ENCODE assay signal across 14 mouse cellular contexts in the genomic region with DNA sequence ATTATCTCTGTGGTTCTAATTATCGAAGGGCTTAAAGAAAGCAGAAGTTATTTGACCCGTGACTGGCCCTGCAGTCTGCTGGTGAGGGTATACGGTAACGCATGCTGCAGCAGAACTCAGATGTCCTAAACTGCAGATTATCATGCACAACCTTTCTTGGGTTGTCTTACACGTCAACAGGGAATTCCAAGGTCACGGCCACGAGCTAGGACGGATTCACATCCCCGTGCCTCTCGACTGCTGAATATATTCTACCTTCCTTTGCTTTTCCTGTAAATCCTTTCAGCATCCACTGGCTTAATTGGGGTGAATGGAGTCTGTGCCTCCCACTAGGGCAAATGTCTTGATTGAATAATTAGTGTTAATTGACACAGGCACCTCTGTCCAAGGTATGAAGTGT.
DNase-seq lines count a peak whose midpoint lies in the region; ATAC-seq and TF ChIP-seq lines count a peak whose summit lies in the region.
"Had no signal": no experiment of that assay in that cellular context is flagged by ENCODE, and none has a peak within 500 bp of the region (broad histone marks: within the 10 kb centered on the region; RNA-seq: fewer than 3 reads in every experiment).

No protein-coding gene starts in this region.

- DNase-seq in forebrain, embryonic 10.5 days (ENCODE audit: extremely low spot score, low spot score), result no peak
- no peak for DNase-seq in forebrain, postnatal 0 days
- no peak for DNase-seq in midbrain, embryonic 10.5 days (ENCODE audit: low spot score)
- no peak for DNase-seq in midbrain, postnatal 0 days (ENCODE audit: low spot score)
- DNase-seq in retina, postnatal 1 day, result peak; percentile 53
- no peak for DNase-seq in cerebellum, postnatal 25 days
- DNase-seq in right cerebral cortex, postnatal 25 days, result no peak
- DNase-seq: cerebellum, adult 18-20 months; kidney, postnatal 36 days; lung, embryonic 14.5 days; thymus, adult 2 months had no signal

- no peak for TF ChIP-seq CTCF in forebrain, postnatal 0 days (IDR thresholded peaks at IDR 0.05; ENCODE audit: low read depth)
- TF ChIP-seq CTCF in midbrain, postnatal 0 days (IDR thresholded peaks at IDR 0.05), result no peak

- no peaks in the 10 kb centered on the region for H3K36me3 ChIP-seq in forebrain, embryonic 10.5 days (replicated peaks)
- no peaks in the 10 kb centered on the region for H3K36me3 ChIP-seq in forebrain, postnatal 0 days (ENCODE audit: insufficient read depth)
- no peaks in the 10 kb centered on the region for H3K36me3 ChIP-seq in midbrain, embryonic 10.5 days
- H3K36me3 ChIP-seq in midbrain, postnatal 0 days (ENCODE audit: insufficient read depth, low read length), result no peaks in the 10 kb centered on the region
- no peaks in the 10 kb centered on the region for H3K36me3 ChIP-seq in hindbrain, embryonic 16.5 days (ENCODE audit: control insufficient read depth, insufficient read depth, low read length)
- H3K36me3 ChIP-seq: embryonic facial prominence, embryonic 12.5 days had no signal

- H3K9me3 ChIP-seq in forebrain, embryonic 10.5 days, result no peaks in the 10 kb centered on the region
- no peaks in the 10 kb centered on the region for H3K9me3 ChIP-seq in forebrain, postnatal 0 days (ENCODE audit: low read length)
- no peaks in the 10 kb centered on the region for H3K9me3 ChIP-seq in midbrain, embryonic 10.5 days (replicated peaks)
- no peaks in the 10 kb centered on the region for H3K9me3 ChIP-seq in midbrain, postnatal 0 days (ENCODE audit: low read length)
- H3K9me3 ChIP-seq in hindbrain, embryonic 16.5 days (ENCODE audit: control insufficient read depth, low read length), result no peaks in the 10 kb centered on the region
- H3K9me3 ChIP-seq: embryonic facial prominence, embryonic 12.5 days had no signal

- H3K4me1 ChIP-seq in forebrain, embryonic 10.5 days, result peaks cover 59% of the 10 kb centered on the region
- peaks cover 15% of the 10 kb centered on the region for H3K4me1 ChIP-seq in forebrain, postnatal 0 days (ENCODE audit: insufficient read depth)
- H3K4me1 ChIP-seq in midbrain, embryonic 10.5 days, result peaks cover 58% of the 10 kb centered on the region
- H3K4me1 ChIP-seq in midbrain, postnatal 0 days (ENCODE audit: insufficient read depth, low read length), result peaks cover 8% of the 10 kb centered on the region
- H3K4me1 ChIP-seq in hindbrain, embryonic 16.5 days (ENCODE audit: control insufficient read depth, insufficient read depth, low read depth, low read length), result peaks cover 30% of the 10 kb centered on the region

- peak overlapping the region; percentile 90 for H3K27ac ChIP-seq in forebrain, embryonic 10.5 days
- H3K27ac ChIP-seq in forebrain, postnatal 0 days (ENCODE audit: low read depth, low read length), result no peak overlapping the region
- H3K27ac ChIP-seq in midbrain, embryonic 10.5 days (replicated peaks), result peak overlapping the region; percentile 88
- no peak overlapping the region for H3K27ac ChIP-seq in midbrain, postnatal 0 days (ENCODE audit: low read depth, low read length)
- no peak overlapping the region for H3K27ac ChIP-seq in hindbrain, embryonic 16.5 days (ENCODE audit: low read depth, low read length)

- no peak for ATAC-seq in forebrain, postnatal 0 days
- no peak; the same call in 1 of the 2 replicates for ATAC-seq in midbrain, postnatal 0 days (ENCODE audit: low FRiP score)
- ATAC-seq in hindbrain, embryonic 16.5 days, result 0 out of 2 replicates have a peak, but pooled peaks have one; percentile 10
- ATAC-seq: intestine, embryonic 16.5 days had no signal

- H3K4me2 ChIP-seq in forebrain, postnatal 0 days (ENCODE audit: low read depth), result no peak overlapping the region
- H3K4me2 ChIP-seq in midbrain, postnatal 0 days (ENCODE audit: low read depth, low read length, poor library complexity, severe bottlenecking), result no peak overlapping the region
- no peak overlapping the region for H3K4me2 ChIP-seq in hindbrain, embryonic 16.5 days (ENCODE audit: low read length)
- H3K4me2 ChIP-seq: lung, embryonic 14.5 days had no signal

- H3K9ac ChIP-seq in forebrain, postnatal 0 days, result no peak overlapping the region
- H3K9ac ChIP-seq in midbrain, postnatal 0 days (replicated peaks; ENCODE audit: low read length, poor library complexity, severe bottlenecking), result no peak overlapping the region
- H3K9ac ChIP-seq in hindbrain, embryonic 16.5 days (ENCODE audit: low read depth, low read length), result no peak overlapping the region
- H3K9ac ChIP-seq: embryonic facial prominence, embryonic 12.5 days; lung, embryonic 14.5 days had no signal

- H3K27me3 ChIP-seq in forebrain, embryonic 10.5 days (ENCODE audit: poor library complexity, severe bottlenecking), result no peaks in the 10 kb centered on the region
- H3K27me3 ChIP-seq in forebrain, postnatal 0 days (ENCODE audit: insufficient read depth, low read length), result no peaks in the 10 kb centered on the region
- no peaks in the 10 kb centered on the region for H3K27me3 ChIP-seq in midbrain, embryonic 10.5 days (ENCODE audit: low read depth, poor library complexity, severe bottlenecking)
- H3K27me3 ChIP-seq in midbrain, postnatal 0 days (ENCODE audit: insufficient read depth, low read length), result no peaks in the 10 kb centered on the region
- no peaks in the 10 kb centered on the region for H3K27me3 ChIP-seq in hindbrain, embryonic 16.5 days (replicated peaks; ENCODE audit: control insufficient read depth, insufficient read depth, low read length)
- H3K27me3 ChIP-seq: embryonic facial prominence, embryonic 12.5 days had no signal

- WGBS in forebrain, embryonic 10.5 days, result 24% methylated on average over 10 of the region's 10 CpGs
- 25% methylated on average over 10 of the region's 10 CpGs for WGBS in forebrain, postnatal 0 days
- 46% methylated on average over 10 of the region's 10 CpGs for WGBS in midbrain, embryonic 10.5 days
- 23% methylated on average over 10 of the region's 10 CpGs for WGBS in midbrain, postnatal 0 days
- WGBS in hindbrain, embryonic 16.5 days, result 28% methylated on average over 10 of the region's 10 CpGs

- H3K4me3 ChIP-seq in forebrain, embryonic 10.5 days, result no peak overlapping the region
- no peak overlapping the region for H3K4me3 ChIP-seq in forebrain, postnatal 0 days (ENCODE audit: low read depth, low read length)
- H3K4me3 ChIP-seq in midbrain, embryonic 10.5 days, result no peak overlapping the region
- no peak overlapping the region for H3K4me3 ChIP-seq in midbrain, postnatal 0 days (ENCODE audit: low read depth, low read length)
- H3K4me3 ChIP-seq in hindbrain, embryonic 16.5 days (ENCODE audit: low read length), result no peak overlapping the region
- H3K4me3 ChIP-seq: embryonic facial prominence, embryonic 12.5 days had no signal

Comparison
In these comparisons a context has a peak if more than half of its experiments do, and no peak if none do; other contexts are left out.
1. H3K27ac ChIP-seq: peak in forebrain, embryonic 10.5 days (single experiment) and midbrain, embryonic 10.5 days (single experiment); none in forebrain, postnatal 0 days (single experiment), midbrain, postnatal 0 days (single experiment) and hindbrain, embryonic 16.5 days (single experiment).